Mouse (Mus musculus) midbrain, embryonic 11.5 days (tissue): ENCODE data around the gene Cul4a. TPM values are rescaled to one million over a fixed set of nuclear protein-coding genes. Genes with fewer than 3 reads are reported as not detected.
"Not testable (repeated sequence)": the region's sequence is repeated elsewhere in the genome, so short reads cannot be mapped to it uniquely, and the experiment has no call there.

Experiments
- ATAC-seq: fragments of 200-750 bp; cut with Nextera tagmentation; 2 replicates; pipeline ENCODE4 v1.8.0; 2017; ENCODE audit warnings: moderate TSS enrichment, moderate library complexity; ENCODE audit not compliant: low FRiP score
- DNase-seq: peaks from one replicate; pipeline ENCODE4 v3.0.0; 2015; ENCODE audit warnings: low spot score; ENCODE audit errors: missing footprints
- H3K27ac ChIP-seq: fragments of 300-500 bp; sonication (generic); 2 replicates; pipeline ENCODE4 v1.5.1; 2014; ENCODE audit warnings: low read depth, low read length
- H3K27me3 ChIP-seq: fragments of 300-500 bp; sonication (generic); 2 replicates; pipeline ENCODE4 v1.6.1; 2014; ENCODE audit warnings: mild to moderate bottlenecking, low read length, moderate library complexity, mixed read lengths; ENCODE audit not compliant: control insufficient read depth, insufficient read depth
- H3K36me3 ChIP-seq: fragments of 300-500 bp; sonication (generic); 2 replicates; pipeline ENCODE4 v1.6.1; 2014; ENCODE audit warnings: mild to moderate bottlenecking, low read length, moderate library complexity, mixed read lengths; ENCODE audit not compliant: control insufficient read depth, insufficient read depth
- H3K4me1 ChIP-seq: fragments of 300-500 bp; sonication (generic); 2 replicates; pipeline ENCODE4 v1.6.1; 2014; ENCODE audit warnings: low read length; ENCODE audit not compliant: control insufficient read depth, insufficient read depth
- H3K4me2 ChIP-seq: fragments of 300-500 bp; sonication (generic); 2 replicates; pipeline ENCODE4 v1.6.1; 2014; ENCODE audit warnings: mild to moderate bottlenecking, moderate library complexity
- H3K4me3 ChIP-seq: fragments of 300-500 bp; sonication (generic); 2 replicates; pipeline ENCODE4 v1.5.1; 2014; ENCODE audit warnings: low read depth, low read length
- H3K9ac ChIP-seq: fragments of 300-500 bp; sonication (generic); 2 replicates; pipeline ENCODE4 v1.6.1; 2014; ENCODE audit warnings: low read length
- H3K9me3 ChIP-seq: fragments of 300-500 bp; sonication (generic); 2 replicates; pipeline ENCODE4 v1.6.1; 2016; ENCODE audit warnings: low read length; ENCODE audit not compliant: control insufficient read depth
- WGBS: fragments of 180-500 bp; shearing (Covaris S2); extraction: QIAGEN DNeasy Blood & Tissue Kit; methylation state at CpG from one replicate; pipeline ENCODE4 v1.1.7; 2014; 5-methylcytosine and 5-hydroxymethylcytosine counted together
- polyA plus RNA-seq: library from polyadenylated mRNA; unstranded; fragments of >200 nt; fragmentation: Nextera tagmentation; extraction: Ambion mirVana; gene quantifications from 2 replicates; pipeline ENCODE4 v1.2.1, GENCODE M21; 2014

The Cul4a gene
- polyA plus RNA-seq, 1 experiment from 2014 or later, result 90.1 TPM

DNA sequence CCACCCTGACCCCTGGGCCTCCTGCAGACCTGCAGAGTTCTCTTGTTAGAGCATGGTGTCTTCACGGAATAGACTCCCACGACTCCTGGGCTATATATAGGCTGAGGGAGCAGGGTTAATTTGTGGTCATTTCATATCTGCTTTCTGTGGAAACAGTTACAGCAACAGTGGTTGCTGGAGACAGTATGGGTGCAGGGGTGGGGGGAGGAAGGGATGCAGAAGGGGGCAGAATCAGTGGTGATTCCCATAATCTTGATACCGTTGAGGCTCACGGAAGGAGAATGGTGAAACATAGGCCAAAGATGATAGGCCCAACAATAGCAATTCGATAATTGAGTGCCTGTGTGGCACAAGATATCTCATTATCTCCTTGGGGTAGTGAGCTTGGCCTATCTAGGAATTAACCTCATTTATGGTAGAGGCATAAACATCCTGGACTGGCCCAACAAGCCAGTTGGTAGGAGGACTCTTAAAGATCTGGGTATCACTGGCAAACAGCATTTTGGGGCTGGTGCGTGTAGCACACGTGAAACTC is 17.5 kb downstream of the Cul4a start:
- Histone ChIP-seq H3K36me3 (peaks cover 6% of the 10 kb centered on the region; the same call in 1 of the 2 replicates), H3K9ac (no peak overlapping the region), H3K27me3 (no peaks in the 10 kb centered on the region), H3K4me2 (no peak overlapping the region), H3K27ac (no peak overlapping the region), H3K4me3 (no peak overlapping the region), H3K9me3 (no peaks in the 10 kb centered on the region), H3K4me1 (no peaks in the 10 kb centered on the region)
- ATAC-seq, result no peak
- DNase-seq, result no peak
- 96% methylated on average over 7 of the region's 7 CpGs for WGBS

- no peak overlapping the region for H3K4me3 ChIP-seq
- peaks cover 7% of the 10 kb centered on the region; the same call in 1 of the 2 replicates for H3K36me3 ChIP-seq
- no peak overlapping the region for H3K27ac ChIP-seq
- no peaks in the 10 kb centered on the region for H3K4me1 ChIP-seq
- H3K4me2 ChIP-seq, result no peak overlapping the region
- DNase-seq, result no peak
- 95% methylated on average over 8 of the region's 8 CpGs for WGBS
- ATAC-seq, result no peak
- H3K9ac ChIP-seq, result no peak overlapping the region
- no peaks in the 10 kb centered on the region for H3K27me3 ChIP-seq
- no peaks in the 10 kb centered on the region for H3K9me3 ChIP-seq
Measured at GRCm38 (mm10) chr8:13124897-13125296, 19.5 kb downstream of the Cul4a start.

DNA sequence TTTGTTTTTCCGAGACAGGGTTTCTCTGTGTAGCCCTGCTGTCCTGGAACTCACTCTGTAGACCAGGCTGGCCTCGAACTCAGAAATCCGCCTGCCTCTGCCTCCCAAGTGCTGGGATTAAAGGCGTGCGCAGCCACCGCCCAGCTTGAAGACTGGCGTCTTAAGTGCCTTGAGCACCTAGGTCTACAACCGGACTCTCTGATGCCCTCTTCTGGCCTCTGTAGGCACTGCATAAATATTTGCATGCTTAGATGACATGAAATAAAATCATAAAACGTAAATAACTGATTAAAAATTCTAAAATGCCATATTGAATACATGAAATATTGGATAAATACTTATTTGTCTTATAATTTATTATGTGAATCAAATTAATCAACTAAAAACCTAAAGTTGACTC is 26.8 kb downstream of the Cul4a start:
- H3K27ac ChIP-seq, H3K4me1 ChIP-seq, H3K9me3 ChIP-seq, H3K4me3 ChIP-seq, H3K27me3 ChIP-seq, H3K4me2 ChIP-seq, H3K9ac ChIP-seq, ATAC-seq: not testable (repeated sequence)
- WGBS, result 80% methylated on average over 9 of the region's 9 CpGs
- peak; percentile 89 for DNase-seq
- peaks cover 22% of the 10 kb centered on the region for H3K36me3 ChIP-seq

- Histone ChIP-seq H3K27ac (no peak overlapping the region), H3K4me3 (no peak overlapping the region), H3K36me3 (peaks cover 49% of the 10 kb centered on the region), H3K9me3 (no peaks in the 10 kb centered on the region), H3K4me2 (no peak overlapping the region), H3K27me3 (no peaks in the 10 kb centered on the region), H3K4me1 (no peaks in the 10 kb centered on the region), H3K9ac (no peak overlapping the region)
- ATAC-seq, result no peak
- WGBS, result 96% methylated on average over 6 of the region's 6 CpGs
- peak; percentile 44 for DNase-seq
Measured at GRCm38 (mm10) chr8:13139641-13140182, 34.3 kb downstream of the Cul4a start.

DNA sequence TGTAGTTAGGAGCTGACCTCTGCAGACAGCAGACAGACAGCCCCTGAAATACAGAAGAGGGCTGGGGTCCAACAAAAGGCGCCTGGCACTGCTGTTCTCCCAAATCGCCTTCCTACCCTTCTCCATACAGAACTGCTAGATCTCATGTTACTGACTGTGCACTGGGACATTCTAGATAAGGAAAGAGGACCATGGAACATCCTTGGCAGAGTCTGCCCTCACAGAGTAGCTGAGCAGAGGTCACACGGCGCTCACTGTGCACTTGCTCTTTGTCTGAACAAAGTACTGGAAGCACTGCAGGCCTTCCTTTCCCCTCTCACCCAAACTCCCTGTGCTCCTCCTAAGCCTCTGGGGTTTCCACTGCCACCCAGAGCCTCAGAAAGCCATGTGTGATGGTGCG is 36.3 kb downstream of the Cul4a start:
- 94% methylated on average over 5 of the region's 5 CpGs for WGBS
- H3K27me3 ChIP-seq, result no peaks in the 10 kb centered on the region
- H3K4me2 ChIP-seq, result no peak overlapping the region
- H3K27ac ChIP-seq, result no peak overlapping the region
- no peak overlapping the region for H3K4me3 ChIP-seq
- H3K36me3 ChIP-seq, result peaks cover 53% of the 10 kb centered on the region
- H3K9me3 ChIP-seq, result no peaks in the 10 kb centered on the region
- no peak overlapping the region for H3K9ac ChIP-seq
- H3K4me1 ChIP-seq, result no peaks in the 10 kb centered on the region
- no peak for ATAC-seq
- peak; percentile 54 for DNase-seq

- no peak overlapping the region for H3K27ac ChIP-seq
- H3K4me1 ChIP-seq, result no peaks in the 10 kb centered on the region
- no peak overlapping the region for H3K9ac ChIP-seq
- 95% methylated on average over 2 of the region's 2 CpGs for WGBS
- no peaks in the 10 kb centered on the region for H3K9me3 ChIP-seq
- no peak for DNase-seq
- peaks cover 13% of the 10 kb centered on the region for H3K36me3 ChIP-seq
- ATAC-seq, result no peak
- no peak overlapping the region for H3K4me2 ChIP-seq
- H3K27me3 ChIP-seq, result no peaks in the 10 kb centered on the region
- no peak overlapping the region for H3K4me3 ChIP-seq
Measured at GRCm38 (mm10) chr8:13148476-13148875, 43.1 kb downstream of the Cul4a start.

GRCm38 (mm10) chr8:13149287-13149686 is 43.9 kb downstream of the Cul4a start:
- no peak overlapping the region for H3K4me3 ChIP-seq
- 90% methylated on average over 2 of the region's 2 CpGs for WGBS

GRCm38 (mm10) chr8:13149866-13150265 is 44.4 kb downstream of the Cul4a start:
- Histone ChIP-seq H3K36me3 (peaks cover 6% of the 10 kb centered on the region; the same call in 1 of the 2 replicates), H3K27ac (no peak overlapping the region), H3K27me3 (no peaks in the 10 kb centered on the region), H3K9ac (no peak overlapping the region), H3K4me1 (no peaks in the 10 kb centered on the region), H3K4me2 (no peak overlapping the region), H3K9me3 (no peaks in the 10 kb centered on the region), H3K4me3 (no peak overlapping the region)
- peak; percentile 61 for DNase-seq
- 69% methylated on average over 5 of the region's 5 CpGs for WGBS
- no peak for ATAC-seq

More at GRCm38 (mm10) chr8:13149287-13149686, 43.9 kb downstream of the Cul4a start:
- ATAC-seq, result no peak
- no peaks in the 10 kb centered on the region for H3K27me3 ChIP-seq
- H3K36me3 ChIP-seq, result peaks cover 10% of the 10 kb centered on the region
- H3K9me3 ChIP-seq, result no peaks in the 10 kb centered on the region
- H3K4me1 ChIP-seq, result no peaks in the 10 kb centered on the region
- no peak overlapping the region for H3K4me2 ChIP-seq
- no peak overlapping the region for H3K9ac ChIP-seq
- no peak overlapping the region for H3K27ac ChIP-seq
- peak; percentile 78 for DNase-seq

DNA sequence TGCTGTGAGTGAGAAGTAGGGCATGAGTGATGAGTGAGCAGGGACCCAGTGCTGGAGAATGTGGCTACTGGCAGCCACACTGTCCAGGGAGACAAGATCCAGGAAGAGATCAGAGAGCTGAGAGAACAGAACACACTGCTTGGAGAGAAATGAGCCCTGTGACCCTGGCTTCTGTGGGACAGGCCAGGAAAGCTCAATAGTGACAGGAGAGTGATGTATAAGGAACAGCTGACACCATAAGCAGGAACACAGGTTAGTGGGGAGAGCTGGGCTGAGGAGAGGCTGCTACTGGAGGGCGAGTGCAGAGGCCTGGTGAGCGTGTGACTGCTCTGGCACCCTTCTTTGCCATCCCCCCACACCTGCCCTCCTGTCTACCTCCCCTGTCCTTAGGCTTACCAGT is 45.5 kb downstream of the Cul4a start:
- ATAC-seq, result no peak

More for the DNA sequence above, 45.5 kb downstream of the Cul4a start:
- WGBS, result 85% methylated on average over 2 of the region's 2 CpGs
- Histone ChIP-seq H3K4me2 (no peak overlapping the region), H3K36me3 (peaks cover 2% of the 10 kb centered on the region; the same call in 1 of the 2 replicates), H3K9ac (no peak overlapping the region), H3K9me3 (no peaks in the 10 kb centered on the region), H3K4me1 (no peaks in the 10 kb centered on the region), H3K27me3 (no peaks in the 10 kb centered on the region), H3K27ac (no peak overlapping the region), H3K4me3 (no peak overlapping the region)
- peak; percentile 53 for DNase-seq
